Mouse (Mus musculus) lung, postnatal 0 days (tissue): ENCODE measurements around the gene Mthfr.

Experiments used
- CTCF ChIP-seq: IDR thresholded peaks from 2 replicates; pipeline ENCODE4 v1.5.1; 2016; ENCODE audit warnings: antibody characterized with exemption, mild to moderate bottlenecking
- EP300 ChIP-seq: IDR thresholded peaks from 2 replicates; pipeline ENCODE4 v1.6.1; 2016; ENCODE audit warnings: antibody characterized with exemption, mild to moderate bottlenecking, control low read depth

GRCm38 (mm10) chr4:148079212-148079611 is 40.3 kb downstream of the Mthfr start:
- peak; percentile 37; the same call in 1 of the 2 replicates for TF ChIP-seq CTCF
- TF ChIP-seq EP300: no peak
